Mouse (Mus musculus): ENCODE measurements around the gene 4930595D18Rik.

DNA sequence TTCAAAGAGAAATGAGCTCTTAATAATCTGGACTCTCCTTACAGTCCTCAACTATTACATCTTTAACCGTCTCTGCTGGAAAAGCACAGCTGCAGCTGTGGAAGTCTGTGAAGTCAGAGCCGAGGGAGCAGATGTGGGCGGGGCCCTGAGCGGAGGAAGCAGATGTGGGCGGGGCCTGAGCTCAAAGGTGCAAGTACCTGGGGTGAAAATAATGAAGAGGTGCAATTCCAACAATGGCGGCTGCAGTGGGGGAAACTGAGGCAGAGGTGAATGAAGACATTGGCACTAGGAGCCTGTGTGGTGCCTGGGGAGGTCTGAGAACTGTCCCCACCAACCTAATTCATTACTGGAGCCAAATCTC is 34.1 kb downstream of the 4930595D18Rik start:
- TF ChIP-seq GATA1 (IDR thresholded peaks at IDR 0.05; ENCODE audit: borderline replicate concordance, low read length) = no peak
- TF ChIP-seq FLI1 (IDR thresholded peaks at IDR 0.05; ENCODE audit: low read length) = no peak

Measured in megakaryocyte, embryonic 14.5 days (primary cell).